Comparison of ENCODE assay signal across 15 mouse cellular contexts in the genomic region with DNA sequence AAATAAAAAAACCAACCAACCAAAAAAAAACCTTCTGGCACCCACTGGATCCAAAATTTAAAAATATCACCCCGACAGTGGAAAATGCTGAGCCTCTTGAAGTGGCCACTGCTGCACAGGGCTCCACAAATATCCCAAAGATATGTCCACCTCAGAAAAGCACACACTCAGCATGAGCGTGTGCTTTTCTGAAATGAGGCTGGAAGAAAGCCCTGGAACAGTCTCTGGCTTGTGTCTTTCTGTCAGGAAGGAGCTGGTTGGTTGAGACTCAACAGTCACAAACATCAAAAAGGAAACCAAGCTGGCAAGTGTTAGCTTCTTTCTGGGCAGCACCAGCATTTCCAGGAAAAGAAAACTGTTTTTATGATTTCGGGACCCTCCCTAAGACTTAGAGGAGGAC. TPM values are rescaled to one million over a fixed set of nuclear protein-coding genes. Genes with fewer than 3 reads are reported as not detected.
DNase-seq lines count a peak whose midpoint lies in the region; ATAC-seq and TF ChIP-seq lines count a peak whose summit lies in the region.
"Had no signal": no experiment of that assay in that cellular context is flagged by ENCODE, and none has a peak within 500 bp of the region (broad histone marks: within the 10 kb centered on the region; RNA-seq: fewer than 3 reads in every experiment).

No protein-coding gene starts in this region.

- H3K27me3 ChIP-seq in megakaryocyte, embryonic 14.5 days (replicated peaks), result no peaks in the 10 kb centered on the region
- H3K27me3 ChIP-seq in heart, embryonic 11.5 days (ENCODE audit: control insufficient read depth, insufficient read depth, low read length), result no peaks in the 10 kb centered on the region
- no peaks in the 10 kb centered on the region for H3K27me3 ChIP-seq in small intestine, adult 2 months (ENCODE audit: control insufficient read depth, insufficient read depth, low read length)
- no peaks in the 10 kb centered on the region for H3K27me3 ChIP-seq in forebrain, embryonic 11.5 days (ENCODE audit: control insufficient read depth, insufficient read depth, low read length)
- no peaks in the 10 kb centered on the region for H3K27me3 ChIP-seq in hindbrain, embryonic 13.5 days
- H3K27me3 ChIP-seq: forebrain, embryonic 15.5 days; intestine, embryonic 15.5 days; midbrain, embryonic 13.5 days; Patski had no signal

- 40% methylated on average over 3 of the region's 3 CpGs for WGBS in heart, embryonic 11.5 days (ENCODE audit: insufficient replicate concordance)
- 58% methylated on average over 3 of the region's 3 CpGs for WGBS in small intestine, adult 2 months
- WGBS in forebrain, embryonic 11.5 days, result 85% methylated on average over 3 of the region's 3 CpGs
- WGBS in hindbrain, embryonic 13.5 days, result 85% methylated on average over 3 of the region's 3 CpGs

- peaks cover 7% of the 10 kb centered on the region for H3K36me3 ChIP-seq in megakaryocyte, embryonic 14.5 days (replicated peaks; ENCODE audit: low read length)
- no peaks in the 10 kb centered on the region for H3K36me3 ChIP-seq in heart, embryonic 11.5 days (ENCODE audit: control insufficient read depth, insufficient read depth, low read length)
- peaks cover 17% of the 10 kb centered on the region for H3K36me3 ChIP-seq in small intestine, adult 2 months (ENCODE audit: control insufficient read depth, insufficient read depth, low read length)
- no peaks in the 10 kb centered on the region for H3K36me3 ChIP-seq in forebrain, embryonic 11.5 days (ENCODE audit: control insufficient read depth, insufficient read depth, low read length)
- H3K36me3 ChIP-seq in hindbrain, embryonic 13.5 days, result no peaks in the 10 kb centered on the region
- H3K36me3 ChIP-seq: forebrain, embryonic 15.5 days; intestine, embryonic 15.5 days; midbrain, embryonic 13.5 days had no signal

- H3K9ac ChIP-seq in heart, embryonic 11.5 days (ENCODE audit: low read depth, low read length), result no peak overlapping the region
- H3K9ac ChIP-seq in forebrain, embryonic 11.5 days (ENCODE audit: low read length), result no peak overlapping the region
- H3K9ac ChIP-seq in hindbrain, embryonic 13.5 days, result no peak overlapping the region
- H3K9ac ChIP-seq: forebrain, embryonic 15.5 days; intestine, embryonic 15.5 days; midbrain, embryonic 13.5 days had no signal

- 0 out of 2 replicates have a peak overlapping the region, but pooled peaks have one; percentile 31 for H3K27ac ChIP-seq in heart, embryonic 11.5 days (ENCODE audit: low read depth, low read length)
- peak overlapping the region; percentile 35; the same call in 1 of the 2 replicates for H3K27ac ChIP-seq in small intestine, adult 2 months (ENCODE audit: insufficient read depth, low read depth, low read length)
- H3K27ac ChIP-seq in forebrain, embryonic 11.5 days (ENCODE audit: low read depth, low read length), result no peak overlapping the region
- no peak overlapping the region for H3K27ac ChIP-seq in hindbrain, embryonic 13.5 days
- H3K27ac ChIP-seq: forebrain, embryonic 15.5 days; intestine, embryonic 15.5 days; layer of hippocampus, adult 2 months; midbrain, embryonic 13.5 days had no signal

- H3K4me1 ChIP-seq in megakaryocyte, embryonic 14.5 days, result peaks cover 84% of the 10 kb centered on the region
- peaks cover 11% of the 10 kb centered on the region for H3K4me1 ChIP-seq in heart, embryonic 11.5 days (ENCODE audit: control insufficient read depth, insufficient read depth, low read length)
- H3K4me1 ChIP-seq in small intestine, adult 2 months (ENCODE audit: control insufficient read depth, insufficient read depth, insufficient read length, low read length), result peaks cover 3% of the 10 kb centered on the region; the same call in 1 of the 2 replicates
- no peaks in the 10 kb centered on the region for H3K4me1 ChIP-seq in forebrain, embryonic 11.5 days (replicated peaks; ENCODE audit: control insufficient read depth, insufficient read depth, low read length)
- no peaks in the 10 kb centered on the region for H3K4me1 ChIP-seq in hindbrain, embryonic 13.5 days (replicated peaks)
- H3K4me1 ChIP-seq: forebrain, embryonic 15.5 days; midbrain, embryonic 13.5 days had no signal

- no peak for ATAC-seq in megakaryocyte, adult 5-6 weeks (ENCODE audit: poor library complexity, severe bottlenecking)
- 0 out of 2 replicates have a peak, but pooled peaks have one; percentile 35 for ATAC-seq in heart, embryonic 11.5 days (replicated peaks; ENCODE audit: insufficient number of reproducible peaks, low FRiP score, low TSS enrichment)
- no peak for ATAC-seq in forebrain, embryonic 11.5 days (replicated peaks; ENCODE audit: low FRiP score)
- ATAC-seq in hindbrain, embryonic 13.5 days (ENCODE audit: low FRiP score), result no peak
- ATAC-seq: forebrain, embryonic 15.5 days; intestine, embryonic 15.5 days; midbrain, embryonic 13.5 days had no signal

- peak overlapping the region; percentile 15; the same call in 1 of the 2 replicates for H3K4me2 ChIP-seq in heart, embryonic 11.5 days
- no peak overlapping the region for H3K4me2 ChIP-seq in forebrain, embryonic 11.5 days (ENCODE audit: low read depth, low read length, severe bottlenecking)
- no peak overlapping the region for H3K4me2 ChIP-seq in hindbrain, embryonic 13.5 days
- H3K4me2 ChIP-seq: forebrain, embryonic 15.5 days; intestine, embryonic 15.5 days; midbrain, embryonic 13.5 days had no signal

- no peak for TF ChIP-seq POLR2A in small intestine, adult 2 months (IDR thresholded peaks at IDR 0.05; ENCODE audit: low read depth, low read length)

- peak; percentile 48 for DNase-seq in gastrocnemius, adult 18-20 months (ENCODE audit: low spot score)
- no peak for DNase-seq in gastrocnemius, postnatal 10 days
- no peak for DNase-seq in forebrain, embryonic 11.5 days (ENCODE audit: low spot score)
- DNase-seq: adrenal gland, adult 8-10 months; left cerebral cortex, postnatal 4 days had no signal

- TF ChIP-seq CTCF in small intestine, adult 2 months (IDR thresholded peaks at IDR 0.05; ENCODE audit: extremely low read depth, insufficient read length, insufficient replicate concordance, low read depth, low read length), result no peak

- H3K9me3 ChIP-seq in megakaryocyte, embryonic 14.5 days, result no peaks in the 10 kb centered on the region; the same call in 1 of the 2 replicates
- H3K9me3 ChIP-seq in heart, embryonic 11.5 days (replicated peaks; ENCODE audit: control insufficient read depth, low read length), result no peaks in the 10 kb centered on the region
- no peaks in the 10 kb centered on the region for H3K9me3 ChIP-seq in forebrain, embryonic 11.5 days (ENCODE audit: control insufficient read depth, low read length)
- no peaks in the 10 kb centered on the region for H3K9me3 ChIP-seq in hindbrain, embryonic 13.5 days
- H3K9me3 ChIP-seq: forebrain, embryonic 15.5 days; intestine, embryonic 15.5 days; midbrain, embryonic 13.5 days had no signal

- peak overlapping the region; percentile 26 for H3K4me3 ChIP-seq in megakaryocyte, embryonic 14.5 days (replicated peaks)
- H3K4me3 ChIP-seq in heart, embryonic 11.5 days (ENCODE audit: low read depth, low read length), result no peak overlapping the region
- H3K4me3 ChIP-seq in small intestine, adult 2 months (ENCODE audit: low read depth, low read length), result no peak overlapping the region
- no peak overlapping the region for H3K4me3 ChIP-seq in forebrain, embryonic 11.5 days (ENCODE audit: low read depth, low read length)
- H3K4me3 ChIP-seq in hindbrain, embryonic 13.5 days, result no peak overlapping the region
- H3K4me3 ChIP-seq: forebrain, embryonic 15.5 days; intestine, embryonic 15.5 days; layer of hippocampus, adult 2 months; midbrain, embryonic 13.5 days had no signal

RNA-seq across cellular contexts. Expression of a gene that starts 6.0 kb away (rescaled TPM):
- 10 to 100 TPM in 1 of 2 experiments, 1 to 10 TPM in 1; 6.7 to 13.8 TPM for total RNA-seq in gastrocnemius, adult 18-20 months (2021)
- 1 to 10 TPM; 4.7 to 6.6 TPM for total RNA-seq in gastrocnemius, postnatal 10 days (2021)
- polyA plus RNA-seq in megakaryocyte, embryonic 14.5 days (2012; ENCODE audit: insufficient read depth, low replicate concordance), result 15.1 and 23.5 TPM in 2 replicates
- total RNA-seq in megakaryocyte, adult 5-6 weeks (2015), result 21.0 and 23.8 TPM in 2 replicates
- total RNA-seq in megakaryocyte, adult 5-6 weeks (2017), result 14.0 and 16.0 TPM in 2 replicates
- 4.1 and 5.3 TPM in 2 replicates for polyA plus RNA-seq in heart, embryonic 11.5 days (2014; fragmentation: Nextera tagmentation; extraction: Ambion mirVana)
- 10.8 and 27.7 TPM in 2 replicates for polyA plus RNA-seq in small intestine, adult 2 months (2012; rRNA removed)
- 2.0 and 2.3 TPM in 2 replicates for polyA plus RNA-seq in forebrain, embryonic 11.5 days (2014; fragmentation: Nextera tagmentation; extraction: Ambion mirVana)
- 1.6 and 1.7 TPM in 2 replicates for polyA plus RNA-seq in hindbrain, embryonic 13.5 days (2015; fragmentation: Nextera tagmentation; extraction: Ambion mirVana)

RNA-seq across cellular contexts. Expression of a gene that starts 6.1 kb away (rescaled TPM):
- 10 to 100 TPM in 1 of 2 experiments, 1 to 10 TPM in 1; 7.9 to 13.9 TPM for total RNA-seq in gastrocnemius, adult 18-20 months (2021)
- 1 to 10 TPM; 7.1 to 7.5 TPM for total RNA-seq in gastrocnemius, postnatal 10 days (2021)
- polyA plus RNA-seq in megakaryocyte, embryonic 14.5 days (2012; ENCODE audit: insufficient read depth, low replicate concordance), result 0.48 and 2.1 TPM in 2 replicates
- total RNA-seq in megakaryocyte, adult 5-6 weeks (2015), result 19.7 and 23.3 TPM in 2 replicates
- 18.2 and 18.7 TPM in 2 replicates for total RNA-seq in megakaryocyte, adult 5-6 weeks (2017)
- 1.4 and 1.6 TPM in 2 replicates for polyA plus RNA-seq in heart, embryonic 11.5 days (2014; fragmentation: Nextera tagmentation; extraction: Ambion mirVana)
- polyA plus RNA-seq in small intestine, adult 2 months (2012; rRNA removed), result 7.1 and 22.7 TPM in 2 replicates
- polyA plus RNA-seq in forebrain, embryonic 11.5 days (2014; fragmentation: Nextera tagmentation; extraction: Ambion mirVana), result 0.28 and 0.47 TPM in 2 replicates
- polyA plus RNA-seq in hindbrain, embryonic 13.5 days (2015; fragmentation: Nextera tagmentation; extraction: Ambion mirVana), result 0.75 and 0.99 TPM in 2 replicates

RNA-seq across cellular contexts. Expression of a gene that starts 21.9 kb away (rescaled TPM):
- 10 to 100 TPM; 44.2 to 47.3 TPM for total RNA-seq in gastrocnemius, adult 18-20 months (2021)
- 10 to 100 TPM; 43.9 to 49.0 TPM for total RNA-seq in gastrocnemius, postnatal 10 days (2021)
- polyA plus RNA-seq in megakaryocyte, embryonic 14.5 days (2012; ENCODE audit: insufficient read depth, low replicate concordance), result 13.3 and 15.7 TPM in 2 replicates
- total RNA-seq in megakaryocyte, adult 5-6 weeks (2015), result 45.0 and 47.8 TPM in 2 replicates
- total RNA-seq in megakaryocyte, adult 5-6 weeks (2017), result 29.6 and 31.8 TPM in 2 replicates
- 106 and 109 TPM in 2 replicates for polyA plus RNA-seq in heart, embryonic 11.5 days (2014; fragmentation: Nextera tagmentation; extraction: Ambion mirVana)
- 8.3 and 13.9 TPM in 2 replicates for polyA plus RNA-seq in small intestine, adult 2 months (2012; rRNA removed)
- polyA plus RNA-seq in forebrain, embryonic 11.5 days (2014; fragmentation: Nextera tagmentation; extraction: Ambion mirVana), result 119 TPM in 2 replicates
- 104 and 108 TPM in 2 replicates for polyA plus RNA-seq in hindbrain, embryonic 13.5 days (2015; fragmentation: Nextera tagmentation; extraction: Ambion mirVana)

RNA-seq across cellular contexts. Expression of a gene that starts 25.0 kb away (rescaled TPM):
- 1 to 10 TPM; 8.8 to 8.9 TPM for total RNA-seq in gastrocnemius, adult 18-20 months (2021)
- total RNA-seq in gastrocnemius, postnatal 10 days (2021), result 10 to 100 TPM; 10.8 to 14.6 TPM
- 1.3 and 2.7 TPM in 2 replicates for polyA plus RNA-seq in megakaryocyte, embryonic 14.5 days (2012; ENCODE audit: insufficient read depth, low replicate concordance)
- total RNA-seq in megakaryocyte, adult 5-6 weeks (2015), result 3.4 and 7.3 TPM in 2 replicates
- 7.4 and 7.8 TPM in 2 replicates for total RNA-seq in megakaryocyte, adult 5-6 weeks (2017)
- 15.3 TPM in 2 replicates for polyA plus RNA-seq in heart, embryonic 11.5 days (2014; fragmentation: Nextera tagmentation; extraction: Ambion mirVana)
- polyA plus RNA-seq in small intestine, adult 2 months (2012; rRNA removed), result 2.5 and 3.5 TPM in 2 replicates
- 27.4 and 27.7 TPM in 2 replicates for polyA plus RNA-seq in forebrain, embryonic 11.5 days (2014; fragmentation: Nextera tagmentation; extraction: Ambion mirVana)
- polyA plus RNA-seq in hindbrain, embryonic 13.5 days (2015; fragmentation: Nextera tagmentation; extraction: Ambion mirVana), result 13.6 and 17.0 TPM in 2 replicates

Comparison
In these comparisons a context has a peak if more than half of its experiments do, and no peak if none do; other contexts are left out.
1. H3K27ac ChIP-seq: peak in heart, embryonic 11.5 days (single experiment) and small intestine, adult 2 months (single experiment); none in forebrain, embryonic 11.5 days (single experiment) and hindbrain, embryonic 13.5 days (single experiment).